In genomic region chr13:74167492-74167891, GRCm38 (mm10) we compare ENCODE assay signal across 9 mouse cellular contexts. TPM values are rescaled to one million over a fixed set of nuclear protein-coding genes. Genes with fewer than 3 reads are reported as not detected.
DNase-seq lines count a peak whose midpoint lies in the region; ATAC-seq and TF ChIP-seq lines count a peak whose summit lies in the region.
"Had no signal": no experiment of that assay in that cellular context is flagged by ENCODE, and none has a peak within 500 bp of the region (broad histone marks: within the 10 kb centered on the region; RNA-seq: fewer than 3 reads in every experiment).

No protein-coding gene starts in this region.

- TF ChIP-seq POLR2A in embryonic fibroblast, embryonic 13.5 days (IDR thresholded peaks at IDR 0.05; ENCODE audit: low read depth, low read length): no peak
- no peak for TF ChIP-seq POLR2A in cerebellum, adult 2 months (IDR thresholded peaks at IDR 0.05; ENCODE audit: borderline replicate concordance, insufficient read depth, low read length)

- H3K4me2 ChIP-seq in kidney, embryonic 16.5 days (replicated peaks; ENCODE audit: low read depth, low read length): no peak overlapping the region
- H3K4me2 ChIP-seq in heart, embryonic 11.5 days: no peak overlapping the region; the same call in 1 of the 2 replicates

- no peak overlapping the region for H3K27ac ChIP-seq in kidney, embryonic 16.5 days (ENCODE audit: low read length)
- peak overlapping the region; percentile 63 for H3K27ac ChIP-seq in embryonic fibroblast, embryonic 13.5 days (ENCODE audit: insufficient read depth, low read length)
- H3K27ac ChIP-seq in heart, embryonic 11.5 days (ENCODE audit: low read depth, low read length): no peak overlapping the region
- no peak overlapping the region for H3K27ac ChIP-seq in cerebellum, adult 2 months (ENCODE audit: insufficient read depth, low read length)

- H3K9ac ChIP-seq in kidney, embryonic 16.5 days (replicated peaks; ENCODE audit: low read length): no peak overlapping the region
- no peak overlapping the region for H3K9ac ChIP-seq in heart, embryonic 11.5 days (ENCODE audit: low read depth, low read length)

- no peaks in the 10 kb centered on the region for H3K4me1 ChIP-seq in kidney, embryonic 16.5 days (ENCODE audit: insufficient read depth, low read length)
- peaks cover 8% of the 10 kb centered on the region for H3K4me1 ChIP-seq in embryonic fibroblast, embryonic 13.5 days (ENCODE audit: control insufficient read depth, insufficient read depth, low read length)
- H3K4me1 ChIP-seq in heart, embryonic 11.5 days (ENCODE audit: control insufficient read depth, insufficient read depth, low read length): peaks cover 7% of the 10 kb centered on the region; the same call in 1 of the 2 replicates
- no peaks in the 10 kb centered on the region for H3K4me1 ChIP-seq in cerebellum, adult 2 months (ENCODE audit: control insufficient read depth, insufficient read depth, low read length)

- no peaks in the 10 kb centered on the region for H3K9me3 ChIP-seq in kidney, embryonic 16.5 days (ENCODE audit: low read length)
- H3K9me3 ChIP-seq in heart, embryonic 11.5 days (replicated peaks; ENCODE audit: control insufficient read depth, low read length): no peaks in the 10 kb centered on the region

- intact Hi-C loops in left cerebral cortex, postnatal 36 days (cut with DNase I): no loop called here

- peaks cover 8% of the 10 kb centered on the region for H3K36me3 ChIP-seq in kidney, embryonic 16.5 days (ENCODE audit: insufficient read depth, low read length)
- H3K36me3 ChIP-seq in heart, embryonic 11.5 days (ENCODE audit: control insufficient read depth, insufficient read depth, low read length): peaks cover 9% of the 10 kb centered on the region

- DNase-seq in kidney, adult 11 months: no peak
- DNase-seq in lung, postnatal 36 days: peak; percentile 13
- no peak for DNase-seq in c-Kit-positive CD71-positive TER-119-positive erythroid progenitor cells, embryonic 14.5 days (ENCODE audit: low spot score)
- DNase-seq in cerebellum, adult 2 months: no peak
- DNase-seq in left cerebral cortex, postnatal 36 days (ENCODE audit: low spot score in 2 of 2): no peak

- 84% methylated on average over 2 of the region's 2 CpGs for WGBS in kidney, embryonic 16.5 days
- 88% methylated on average over 2 of the region's 2 CpGs for WGBS in heart, embryonic 11.5 days (ENCODE audit: insufficient replicate concordance)
- WGBS in cerebellum, adult 2 months: 90% methylated on average over 2 of the region's 2 CpGs

- no peaks in the 10 kb centered on the region for H3K27me3 ChIP-seq in kidney, embryonic 16.5 days (ENCODE audit: insufficient read depth, low read length)
- no peaks in the 10 kb centered on the region for H3K27me3 ChIP-seq in heart, embryonic 11.5 days (ENCODE audit: control insufficient read depth, insufficient read depth, low read length)
- no peaks in the 10 kb centered on the region for H3K27me3 ChIP-seq in cerebellum, adult 2 months (ENCODE audit: control insufficient read depth, insufficient read depth, low read length)

- H3K4me3 ChIP-seq in kidney, embryonic 16.5 days (ENCODE audit: low read length): no peak overlapping the region
- H3K4me3 ChIP-seq in embryonic fibroblast, embryonic 13.5 days (ENCODE audit: insufficient read depth, low read length): no peak overlapping the region
- peak overlapping the region; percentile 57; the same call in 1 of the 2 replicates for H3K4me3 ChIP-seq in heart, embryonic 11.5 days (ENCODE audit: low read depth, low read length)
- no peak overlapping the region for H3K4me3 ChIP-seq in cerebellum, adult 2 months (replicated peaks; ENCODE audit: insufficient read depth, low read depth, low read length)

- TF ChIP-seq CTCF in embryonic fibroblast, embryonic 13.5 days (IDR thresholded peaks at IDR 0.05; ENCODE audit: borderline replicate concordance, insufficient read depth, low read length): no peak
- no peak for TF ChIP-seq CTCF in cerebellum, adult 2 months (IDR thresholded peaks at IDR 0.05; ENCODE audit: borderline replicate concordance, insufficient read depth, low read depth, low read length)

- ATAC-seq in kidney, embryonic 16.5 days (ENCODE audit: low FRiP score, low TSS enrichment): 0 out of 2 replicates have a peak, but pooled peaks have one; percentile 40
- no peak for ATAC-seq in heart, embryonic 11.5 days (replicated peaks; ENCODE audit: insufficient number of reproducible peaks, low FRiP score, low TSS enrichment)

RNA-seq across cellular contexts. Expression of gene Exoc3, which starts 41.0 kb away (rescaled TPM):
- 68.1 and 70.0 TPM in 2 replicates for polyA plus RNA-seq in kidney, embryonic 16.5 days (2015; fragmentation: Nextera tagmentation; extraction: Ambion mirVana)
- polyA plus RNA-seq in embryonic fibroblast, embryonic 13.5 days (2011; ENCODE audit: insufficient read length, low read depth, missing spikeins): 53.4 and 58.5 TPM in 2 replicates
- polyA plus RNA-seq in heart, embryonic 11.5 days (2014; fragmentation: Nextera tagmentation; extraction: Ambion mirVana): 58.0 and 64.4 TPM in 2 replicates
- polyA plus RNA-seq in cerebellum, adult 2 months (2012; rRNA removed): 58.6 and 61.7 TPM in 2 replicates
- total RNA-seq in left cerebral cortex, postnatal 36 days (2021): 10 to 100 TPM; 72.1 to 82.8 TPM

RNA-seq across cellular contexts. Expression of gene Slc9a3, which starts 46.2 kb away (rescaled TPM):
- polyA plus RNA-seq in kidney, embryonic 16.5 days (2015; fragmentation: Nextera tagmentation; extraction: Ambion mirVana): 3.7 and 4.2 TPM in 2 replicates
- polyA plus RNA-seq in embryonic fibroblast, embryonic 13.5 days (2011; ENCODE audit: insufficient read length, low read depth, missing spikeins): not detected in 2 replicates
- not detected in 2 replicates for polyA plus RNA-seq in heart, embryonic 11.5 days (2014; fragmentation: Nextera tagmentation; extraction: Ambion mirVana)
- polyA plus RNA-seq in cerebellum, adult 2 months (2012; rRNA removed): 7.4 and 10.9 TPM in 2 replicates
- total RNA-seq in left cerebral cortex, postnatal 36 days (2021): 1 to 10 TPM; 1.4 to 2.4 TPM
- polyA plus RNA-seq: liver, postnatal 0 days had no signal
